Mouse (Mus musculus) ES-Bruce4 (cell line): ENCODE results near the gene Olfr739. TPM values are rescaled to one million over a fixed set of nuclear protein-coding genes. Genes with fewer than 3 reads are reported as not detected.

Experiments used
- H3K27ac ChIP-seq: 2 replicates; pipeline ENCODE4 v1.5.1; 2012; ENCODE audit warnings: low read length, inconsistent platforms; ENCODE audit not compliant: insufficient read depth
- H3K27me3 ChIP-seq: 2 replicates; pipeline ENCODE4 v1.6.1; 2012; ENCODE audit warnings: mild to moderate bottlenecking, low read length, inconsistent platforms; ENCODE audit not compliant: control insufficient read depth, poor library complexity, insufficient read depth, severe bottlenecking
- H3K36me3 ChIP-seq: 2 replicates; pipeline ENCODE4 v1.6.1; 2012; ENCODE audit warnings: inconsistent platforms, mild to moderate bottlenecking, low read length, moderate library complexity; ENCODE audit not compliant: control insufficient read depth, poor library complexity, insufficient read depth, severe bottlenecking
- H3K4me1 ChIP-seq: one replicate; pipeline ENCODE4 v1.8.1; 2011; ENCODE audit warnings: low read length; ENCODE audit not compliant: control insufficient read depth, insufficient read depth
- H3K4me3 ChIP-seq: 2 replicates; pipeline ENCODE4 v1.5.1; 2011; ENCODE audit warnings: low read depth, mild to moderate bottlenecking, low read length
- H3K9ac ChIP-seq: 2 replicates; pipeline ENCODE4 v1.6.1; 2012; ENCODE audit warnings: low read depth, mild to moderate bottlenecking, inconsistent platforms; ENCODE audit not compliant: poor library complexity, severe bottlenecking
- H3K9me3 ChIP-seq: replicated peaks from 2 replicates; pipeline ENCODE4 v1.6.1; 2012; ENCODE audit warnings: mild to moderate bottlenecking, low read length, inconsistent platforms; ENCODE audit not compliant: control insufficient read depth, poor library complexity, insufficient read depth, severe bottlenecking
- CTCF ChIP-seq: IDR thresholded peaks from one replicate; pipeline ENCODE4 v1.8.1; 2011; ENCODE audit warnings: low read depth, low read length
- EP300 ChIP-seq: IDR thresholded peaks from 2 replicates; pipeline ENCODE4 v1.6.1; 2011; ENCODE audit warnings: low read depth, low read length; ENCODE audit not compliant: insufficient read depth
- POLR2A ChIP-seq: IDR thresholded peaks from one replicate; pipeline ENCODE4 v1.8.1; 2011; ENCODE audit warnings: low read length; ENCODE audit not compliant: insufficient read depth
- polyA plus RNA-seq: library from polyadenylated mRNA; stranded (reverse); fragments of >200 nt; gene quantifications from 2 replicates; pipeline ENCODE4 v1.2.4, GENCODE M21; 2011; ENCODE audit warnings: low read depth; ENCODE audit not compliant: missing spikeins, insufficient read depth, insufficient read length

Olfr739 gene
- polyA plus RNA-seq, result not detected in 2 replicates

DNA sequence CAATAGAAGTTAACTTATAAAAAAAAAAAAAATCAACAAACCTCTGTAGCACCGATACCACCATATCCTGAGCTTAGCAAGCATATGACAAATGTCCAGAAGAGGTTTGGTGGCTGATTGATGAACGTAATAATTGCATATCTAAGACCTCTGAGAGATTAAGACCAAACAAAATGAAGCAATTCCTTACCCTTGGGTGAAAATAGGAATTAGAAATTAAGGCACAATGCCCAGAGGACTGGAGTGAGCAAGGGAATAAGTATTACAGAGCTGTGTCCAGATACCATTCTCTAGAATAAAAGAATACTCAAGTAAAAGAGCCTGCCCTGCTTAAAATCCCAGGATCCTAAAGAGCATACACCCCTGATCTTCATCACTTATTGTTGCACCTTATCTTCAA lies at the start of gene Olfr739:
TSS of gene Olfr739 (plus strand) at position 301 of the 400 bp plus-strand sequence.
- no peak for TF ChIP-seq EP300
- TF ChIP-seq CTCF, result no peak
- TF ChIP-seq POLR2A, result no peak

DNA sequence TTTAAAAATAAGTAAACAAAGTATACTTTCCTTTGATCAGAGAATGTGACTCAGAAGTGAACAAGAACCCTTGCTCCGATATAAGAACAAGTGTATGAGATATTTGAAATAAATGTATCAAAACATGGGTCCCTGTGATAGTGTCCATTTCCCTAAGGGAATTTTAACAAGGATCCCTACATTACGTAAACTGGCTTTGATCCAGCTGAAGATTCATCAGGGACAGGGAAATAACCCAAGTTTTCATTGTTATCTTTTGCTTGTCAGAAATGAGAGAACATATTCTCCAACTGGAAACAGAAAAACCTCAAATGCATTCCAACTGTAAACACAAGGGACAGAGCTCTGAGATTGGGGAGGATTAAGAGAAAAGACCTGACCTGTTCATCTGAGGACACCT lies 37.6 kb upstream of the Olfr739 start, which contains the start of gene Olfr736:
TSS of gene Olfr736 (plus strand) at position 301 of the 400 bp plus-strand sequence.
- Histone ChIP-seq H3K9ac (no peak within 1 kb of the TSS), H3K36me3 (no peaks in the 10 kb centered on the region), H3K9me3 (no peaks in the 10 kb centered on the region), H3K27me3 (no peaks in the 10 kb centered on the region), H3K27ac (no peak within 1 kb of the TSS), H3K4me3 (no peak within 1 kb of the TSS), H3K4me1 (no peaks in the 10 kb centered on the region)
- TF ChIP-seq CTCF, result no peak
- no peak for TF ChIP-seq EP300
- no peak for TF ChIP-seq POLR2A

More for the DNA sequence above, at the start of gene Olfr739:
- no peaks in the 10 kb centered on the region for H3K27me3 ChIP-seq
- no peak within 1 kb of the TSS for H3K4me3 ChIP-seq
- no peaks in the 10 kb centered on the region for H3K4me1 ChIP-seq
- no peak within 1 kb of the TSS for H3K27ac ChIP-seq
- no peak within 1 kb of the TSS for H3K9ac ChIP-seq
- no peaks in the 10 kb centered on the region for H3K9me3 ChIP-seq
- H3K36me3 ChIP-seq, result no peaks in the 10 kb centered on the region

DNA sequence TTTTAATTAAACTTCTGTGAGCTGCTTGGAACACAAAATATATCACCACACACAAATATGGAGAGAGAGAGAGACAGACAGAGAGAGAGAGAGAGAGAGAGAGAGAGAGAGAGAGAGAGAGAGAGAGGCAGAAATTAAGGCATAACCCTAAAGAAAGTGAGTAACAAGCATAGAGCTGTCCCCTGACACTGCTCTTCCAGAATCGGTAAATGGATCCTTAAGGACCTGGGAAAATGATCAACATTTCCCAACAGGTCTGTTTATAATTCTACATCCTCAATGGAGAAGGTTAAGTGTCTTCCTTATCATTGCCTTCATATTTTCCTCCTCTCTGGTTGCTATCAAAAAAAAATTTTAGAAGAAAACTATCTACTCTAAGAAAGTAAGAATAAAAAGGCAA lies 11.2 kb upstream of the Olfr739 start, which contains the start of gene Olfr738:
TSS of gene Olfr738 (plus strand) at position 301 of the 400 bp plus-strand sequence.
- TF ChIP-seq POLR2A, result no peak
- no peak for TF ChIP-seq CTCF
- no peak for TF ChIP-seq EP300
- Histone ChIP-seq H3K4me1 (no peaks in the 10 kb centered on the region), H3K9me3 (no peaks in the 10 kb centered on the region)

DNA sequence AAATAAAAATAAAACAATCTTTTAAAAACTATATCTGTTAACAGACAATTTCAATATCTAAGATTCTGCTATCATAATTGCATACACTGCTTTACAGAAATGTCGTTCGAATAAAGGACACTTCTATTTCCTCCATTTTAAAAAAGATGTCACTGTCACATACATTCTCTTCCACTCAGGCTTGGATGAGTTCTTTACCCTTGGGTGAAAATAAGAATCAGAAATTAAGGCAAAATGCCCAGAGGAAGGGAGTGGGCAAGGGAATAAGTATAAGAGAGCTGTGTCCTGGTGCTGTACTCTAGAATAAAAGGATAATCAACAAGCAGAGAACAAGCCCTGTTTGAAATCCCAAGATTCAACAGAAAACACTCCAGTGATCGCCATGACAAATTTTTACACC lies 26.8 kb downstream of the Olfr739 start, which contains the start of gene Olfr740:
TSS of gene Olfr740 (plus strand) at position 301 of the 400 bp plus-strand sequence.
- no peaks in the 10 kb centered on the region for H3K36me3 ChIP-seq
- H3K27ac ChIP-seq, result no peak within 1 kb of the TSS
- no peak for TF ChIP-seq CTCF
- TF ChIP-seq EP300, result no peak
- no peak for TF ChIP-seq POLR2A

More for the DNA sequence above, 11.2 kb upstream of the Olfr739 start, which contains the start of gene Olfr738:
- Histone ChIP-seq H3K36me3 (no peaks in the 10 kb centered on the region), H3K9ac (no peak within 1 kb of the TSS), H3K27me3 (no peaks in the 10 kb centered on the region), H3K4me3 (no peak within 1 kb of the TSS), H3K27ac (no peak within 1 kb of the TSS)

DNA sequence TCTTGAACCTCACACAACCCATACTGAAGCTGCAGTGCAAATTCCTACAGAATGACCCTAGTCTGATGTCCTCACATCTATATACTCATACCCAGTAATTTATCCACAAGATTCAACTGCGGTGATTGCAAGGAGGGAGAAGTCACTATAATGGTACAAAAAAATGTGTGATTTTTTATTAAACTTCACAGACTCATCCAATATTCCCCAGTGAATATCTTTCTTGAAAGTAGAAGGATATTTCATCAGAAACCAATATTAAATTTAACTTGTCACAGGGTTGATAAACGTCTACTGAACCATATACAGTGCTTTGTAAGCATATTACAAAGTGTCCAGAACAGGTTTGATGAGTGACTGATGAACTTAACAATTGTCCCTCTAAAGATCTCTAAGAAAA lies 54.0 kb downstream of the Olfr739 start, which contains the start of gene Olfr741:
TSS of gene Olfr741 (plus strand) at position 301 of the 400 bp plus-strand sequence.
- H3K27ac ChIP-seq, result no peak within 1 kb of the TSS
- TF ChIP-seq CTCF, result no peak
- TF ChIP-seq EP300, result no peak

More for the DNA sequence above, 26.8 kb downstream of the Olfr739 start, which contains the start of gene Olfr740:
- Histone ChIP-seq H3K27me3 (no peaks in the 10 kb centered on the region), H3K9ac (no peak within 1 kb of the TSS), H3K4me1 (no peaks in the 10 kb centered on the region), H3K4me3 (no peak within 1 kb of the TSS), H3K9me3 (no peaks in the 10 kb centered on the region)

More for the DNA sequence above, 54.0 kb downstream of the Olfr739 start, which contains the start of gene Olfr741:
- Histone ChIP-seq H3K36me3 (no peaks in the 10 kb centered on the region), H3K4me1 (no peaks in the 10 kb centered on the region), H3K27me3 (no peaks in the 10 kb centered on the region), H3K4me3 (no peak within 1 kb of the TSS), H3K9me3 (no peaks in the 10 kb centered on the region), H3K9ac (no peak within 1 kb of the TSS)

Other genes with a start within 250 kb of the Olfr739 start
- gene Olfr730, start 230.4 kb upstream of the Olfr739 start, polyA plus RNA-seq, result not detected in 2 replicates
- not detected in 2 replicates for gene Olfr731, start 176.8 kb upstream of the Olfr739 start, polyA plus RNA-seq
- not detected in 2 replicates for gene Olfr732, start 134.4 kb upstream of the Olfr739 start, polyA plus RNA-seq
- gene Olfr733, start 117.1 kb upstream of the Olfr739 start, polyA plus RNA-seq, result not detected in 2 replicates
- not detected in 2 replicates for gene Olfr734, start 91.9 kb upstream of the Olfr739 start, polyA plus RNA-seq
- not detected in 2 replicates for gene Olfr735, start 69.8 kb upstream of the Olfr739 start, polyA plus RNA-seq
- gene Tlr11, start 60.7 kb upstream of the Olfr739 start, polyA plus RNA-seq, result not detected in 2 replicates
- not detected in 2 replicates for gene Olfr736, start 37.5 kb upstream of the Olfr739 start, polyA plus RNA-seq
- not detected in 2 replicates for gene Olfr738, start 11.1 kb upstream of the Olfr739 start, polyA plus RNA-seq
- not detected in 2 replicates for gene Olfr740, start 26.9 kb downstream of the Olfr739 start, polyA plus RNA-seq
- gene Olfr741, start 54.1 kb downstream of the Olfr739 start, polyA plus RNA-seq, result not detected in 2 replicates
- gene Olfr742, start 85.0 kb downstream of the Olfr739 start, polyA plus RNA-seq, result not detected in 2 replicates
- not detected in 2 replicates for gene Olfr743, start 103.2 kb downstream of the Olfr739 start, polyA plus RNA-seq
- not detected in 2 replicates for gene Olfr744, start 196.3 kb downstream of the Olfr739 start, polyA plus RNA-seq
- gene Olfr745, start 220.8 kb downstream of the Olfr739 start, polyA plus RNA-seq, result not detected in 2 replicates
- gene Olfr746, start 228.5 kb downstream of the Olfr739 start, polyA plus RNA-seq, result not detected in 2 replicates